Mouse (Mus musculus) ES-E14 (cell line): ENCODE results near the gene Hdgfl2. TPM values are rescaled to one million over a fixed set of nuclear protein-coding genes. Genes with fewer than 3 reads are reported as not detected.

Source experiments
- DNase-seq: peaks from one replicate; pipeline ENCODE4 v3.0.0-alpha.2; 2013; ENCODE audit warnings: low read depth, low spot score
- H3K27ac ChIP-seq: 2 replicates; pipeline ENCODE4 v1.5.1; 2012; ENCODE audit warnings: low read depth, mild to moderate bottlenecking, low read length, moderate library complexity, mixed read lengths; ENCODE audit not compliant: poor library complexity, insufficient read depth, severe bottlenecking
- H3K36me3 ChIP-seq: 2 replicates; pipeline ENCODE4 v1.6.1; 2012; ENCODE audit warnings: mild to moderate bottlenecking, low read length, moderate library complexity, mixed read lengths; ENCODE audit not compliant: control insufficient read depth, poor library complexity, insufficient read depth, severe bottlenecking
- H3K4me1 ChIP-seq, 2 experiments: fragments of 150-350 bp in 1 of 2; sonication (generic) in 1 of 2; 2 replicates each; pipeline ENCODE4 v1.6.1; 2012; ENCODE audit warnings: low read length in 2 of 2, mild to moderate bottlenecking in 1 of 2, mixed read lengths in 1 of 2; ENCODE audit not compliant: control insufficient read depth in 2 of 2, insufficient read depth in 2 of 2, poor library complexity in 1 of 2
- H3K4me3 ChIP-seq, 2 experiments: fragments of 150-350 bp in 1 of 2; sonication (generic) in 1 of 2; 2 replicates each; pipeline ENCODE4 v1.5.1; 2012; ENCODE audit warnings: low read length in 2 of 2, low read depth in 1 of 2, mild to moderate bottlenecking in 1 of 2, mixed read lengths in 1 of 2; ENCODE audit not compliant: insufficient read depth in 1 of 2, poor library complexity in 1 of 2, severe bottlenecking in 1 of 2
- H3K9ac ChIP-seq: 2 replicates; pipeline ENCODE4 v1.6.1; 2012; ENCODE audit warnings: low read depth, mild to moderate bottlenecking, low read length, mixed read lengths; ENCODE audit not compliant: poor library complexity, insufficient read depth, severe bottlenecking
- H3K9me3 ChIP-seq: fragments of 150-350 bp; sonication (generic); 2 replicates; pipeline ENCODE4 v1.6.1; 2012; ENCODE audit warnings: low read depth, mild to moderate bottlenecking, low read length; ENCODE audit not compliant: control insufficient read depth, insufficient read depth
- CHD2 ChIP-seq: IDR thresholded peaks from 2 replicates; pipeline ENCODE4 v1.6.1; 2014; ENCODE audit warnings: mild to moderate bottlenecking, low read depth, low read length, inconsistent platforms
- HCFC1 ChIP-seq: IDR thresholded peaks from 2 replicates; pipeline ENCODE4 v1.6.1; 2012; ENCODE audit warnings: low read length, inconsistent platforms, borderline replicate concordance; ENCODE audit not compliant: insufficient read depth
- MAFK ChIP-seq: IDR thresholded peaks from 2 replicates; pipeline ENCODE4 v1.6.1; 2014; ENCODE audit warnings: mild to moderate bottlenecking, low read depth, low read length, inconsistent platforms; ENCODE audit not compliant: insufficient read depth
- ZC3H11A ChIP-seq: IDR thresholded peaks from 2 replicates; pipeline ENCODE4 v1.6.1; 2012; ENCODE audit warnings: low read depth, mild to moderate bottlenecking, inconsistent platforms, low read length, borderline replicate concordance
- ZNF384 ChIP-seq: IDR thresholded peaks from 2 replicates; pipeline ENCODE4 v1.6.1; 2012; ENCODE audit warnings: low read depth, low read length, inconsistent platforms
- in situ Hi-C, 2 experiments: fragments of 600-800 bp; cut with MboI; formaldehyde crosslinking; loops; one replicate each; pipeline ENCODE4 v1.15.1; 2025; ENCODE audit warnings: low sequenced_read_pairs in 2 of 2, inconsistent platforms in 1 of 2; ENCODE audit not compliant: unreplicated experiment in 2 of 2
- total RNA-seq: library from RNA; depleted of rRNA; stranded (reverse); fragments of 300-350 nt; gene quantifications from 2 replicates; pipeline ENCODE4 v1.2.3, GENCODE M21; 2012

Hdgfl2 gene
- total RNA-seq, 1 experiment, result 165 TPM

- H3K36me3 ChIP-seq, result peaks cover 30% of the 10 kb centered on the region
These were observed 12.9 kb downstream of the Hdgfl2 start for GRCm38 (mm10) chr17:56092312-56092711.

GRCm38 (mm10) chr17:56092794-56093193 lies 13.4 kb downstream of the Hdgfl2 start:
- DNase-seq, result no peak
- H3K27ac ChIP-seq, result no peak overlapping the region
- no peaks in the 10 kb centered on the region for H3K4me1 ChIP-seq
- H3K9ac ChIP-seq, result no peak overlapping the region
- TF ChIP-seq ZNF384 (no peak), HCFC1 (no peak), ZC3H11A (no peak), CHD2 (no peak), MAFK (no peak)
- H3K9me3 ChIP-seq, result no peaks in the 10 kb centered on the region
- peaks cover 35% of the 10 kb centered on the region for H3K36me3 ChIP-seq
- no peak overlapping the region for H3K4me3 ChIP-seq
- in situ Hi-C loops, result no loop called here

More at GRCm38 (mm10) chr17:56092312-56092711, 12.9 kb downstream of the Hdgfl2 start:
- H3K27ac ChIP-seq, result no peak overlapping the region
- no peaks in the 10 kb centered on the region for H3K9me3 ChIP-seq
- in situ Hi-C loops, result no loop called here
- no peak overlapping the region for H3K4me3 ChIP-seq
- TF ChIP-seq ZNF384, result peak; percentile 98
- TF ChIP-seq MAFK, result no peak
- no peak overlapping the region for H3K9ac ChIP-seq
- H3K4me1 ChIP-seq, result no peaks in the 10 kb centered on the region
- DNase-seq, result no peak

DNA sequence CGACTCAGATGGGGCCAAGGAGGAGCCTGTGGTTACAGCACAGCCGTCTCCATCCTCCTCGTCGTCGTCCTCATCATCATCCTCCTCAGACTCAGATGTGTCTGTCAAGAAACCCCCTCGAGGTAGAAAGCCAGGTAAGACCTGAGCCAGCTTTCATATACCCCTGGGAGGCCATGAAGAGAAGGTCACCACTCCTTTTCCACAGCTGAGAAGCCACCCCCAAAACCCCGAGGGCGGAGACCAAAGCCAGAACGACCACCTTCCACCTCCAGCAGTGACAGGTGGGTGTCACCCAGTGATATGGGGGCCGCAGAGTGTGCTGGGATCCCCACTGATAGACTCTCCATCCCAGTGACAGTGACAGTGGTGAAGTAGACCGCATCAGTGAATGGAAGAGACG lies 17.4 kb downstream of the Hdgfl2 start:
- Histone ChIP-seq H3K27ac (no peak overlapping the region), H3K9me3 (no peaks in the 10 kb centered on the region), H3K9ac (no peak overlapping the region), H3K4me1 (no peaks in the 10 kb centered on the region), H3K4me3 (no peak overlapping the region), H3K36me3 (peaks cover 71% of the 10 kb centered on the region)
- TF ChIP-seq ZNF384, result no peak
- in situ Hi-C loops, result no loop called here
- DNase-seq, result no peak

DNA sequence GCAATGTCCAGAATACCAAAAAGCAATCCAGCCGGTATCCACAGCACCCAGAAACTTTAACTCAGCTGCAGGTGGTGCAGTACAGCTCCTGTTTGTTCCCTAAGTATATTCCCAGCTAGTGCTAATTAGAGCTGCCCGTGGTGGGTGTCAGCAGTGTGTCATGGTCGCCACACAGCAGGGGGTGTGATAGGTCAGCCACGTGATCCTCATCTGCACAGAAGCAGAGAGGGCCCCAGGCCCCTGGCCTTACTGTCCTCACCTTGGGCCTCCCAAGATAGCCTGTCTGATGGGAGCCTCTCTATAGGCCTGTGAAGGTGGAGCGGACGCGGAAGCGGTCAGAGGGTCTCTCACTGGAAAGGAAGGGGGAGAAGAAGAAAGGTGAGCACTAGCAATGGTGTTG lies 18.7 kb downstream of the Hdgfl2 start:
- in situ Hi-C loops, result no loop called here
- no peaks in the 10 kb centered on the region for H3K9me3 ChIP-seq
- H3K4me1 ChIP-seq, result no peaks in the 10 kb centered on the region
- TF ChIP-seq HCFC1 (no peak), ZC3H11A (no peak), ZNF384 (no peak), MAFK (no peak), CHD2 (no peak)
- H3K9ac ChIP-seq, result no peak overlapping the region
- H3K4me3 ChIP-seq, result no peak overlapping the region
- H3K36me3 ChIP-seq, result peaks cover 80% of the 10 kb centered on the region
- H3K27ac ChIP-seq, result no peak overlapping the region
- no peak for DNase-seq

DNA sequence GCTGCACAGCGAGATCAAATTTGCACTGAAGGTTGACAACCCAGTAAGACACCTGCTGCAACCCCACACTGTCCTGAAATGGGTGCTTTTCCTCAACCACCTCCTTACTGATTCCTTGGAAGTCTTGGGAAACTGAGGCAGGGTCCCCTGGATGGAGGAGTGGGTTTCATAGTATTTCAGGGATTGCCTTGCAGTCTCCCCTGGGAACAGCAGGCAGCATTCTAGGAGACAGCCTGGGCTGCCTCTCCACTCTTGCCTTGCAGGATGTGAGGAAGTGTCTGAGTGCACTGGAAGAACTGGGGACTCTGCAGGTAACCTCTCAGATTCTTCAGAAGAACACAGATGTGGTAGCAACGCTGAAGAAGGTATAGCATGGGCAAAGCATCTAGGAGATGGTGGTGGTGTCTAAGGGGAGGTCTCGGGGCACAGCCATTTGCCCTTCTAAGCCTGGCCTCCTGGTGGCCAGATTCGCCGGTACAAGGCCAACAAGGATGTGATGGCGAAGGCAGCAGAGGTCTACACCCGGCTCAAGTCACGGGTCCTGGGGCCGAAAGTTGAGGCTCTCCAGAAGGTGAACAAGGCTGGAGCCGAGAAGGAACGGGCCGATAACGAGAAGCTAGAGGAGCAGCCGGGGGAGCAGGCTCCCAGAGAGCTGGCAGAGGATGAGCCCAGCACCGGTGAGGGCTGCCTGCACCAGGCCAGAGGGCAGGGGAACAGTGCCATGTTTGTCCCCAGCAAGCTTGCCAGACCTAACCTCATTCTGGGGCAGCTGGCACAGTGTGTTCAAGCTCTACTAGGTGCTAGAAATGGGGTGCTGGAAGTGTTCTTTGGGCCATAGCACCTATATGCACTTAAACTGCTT lies 19.5 kb downstream of the Hdgfl2 start:
- no peak overlapping the region for H3K9ac ChIP-seq
- H3K4me1 ChIP-seq, result no peaks in the 10 kb centered on the region
- TF ChIP-seq HCFC1, result no peak
- TF ChIP-seq CHD2, result no peak
- TF ChIP-seq ZC3H11A, result no peak
- TF ChIP-seq MAFK, result no peak
- no peak for TF ChIP-seq ZNF384
- H3K27ac ChIP-seq, result no peak overlapping the region
- in situ Hi-C loops, result no loop called here
- H3K36me3 ChIP-seq, result peaks cover 80% of the 10 kb centered on the region
- no peak overlapping the region for H3K4me3 ChIP-seq
- no peaks in the 10 kb centered on the region for H3K9me3 ChIP-seq
- DNase-seq, result no peak
